Mouse (Mus musculus): ENCODE results near the gene Ahcyl2.

DNA sequence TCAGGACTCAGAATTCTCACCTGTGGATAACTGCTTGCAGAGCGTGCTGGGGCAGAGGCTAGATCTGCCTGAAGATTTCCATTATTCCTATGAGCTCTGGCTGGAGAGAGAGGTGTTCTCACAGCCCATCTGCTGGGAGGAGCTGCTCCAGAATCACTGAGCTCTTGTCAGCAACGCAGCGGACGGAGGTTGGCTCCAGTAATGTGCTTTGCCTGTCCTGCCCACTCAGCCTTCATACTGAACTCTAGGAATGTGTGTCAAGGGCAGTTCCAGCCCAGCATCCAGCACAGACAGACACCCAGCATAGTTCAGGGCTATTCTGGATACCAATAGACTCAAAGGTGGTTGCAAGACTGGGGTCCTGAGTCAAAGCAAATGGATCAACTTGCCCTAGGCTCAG is 188.9 kb downstream of the Ahcyl2 start:
- TF ChIP-seq TAL1 (IDR thresholded peaks at IDR 0.05; ENCODE audit: low read length) = no peak
- TF ChIP-seq GATA1 (IDR thresholded peaks at IDR 0.05; ENCODE audit: low read length) = no peak

All from erythroblast, embryonic 14.5 days (primary cell).